Mouse (Mus musculus): Measurements from ENCODE around the gene Myb. TPM values are rescaled to one million over a fixed set of nuclear protein-coding genes. Genes with fewer than 3 reads are reported as not detected.
"Not testable (repeated sequence)": the region's sequence is repeated elsewhere in the genome, so short reads cannot be mapped to it uniquely, and the experiment has no call there.

Gene Myb
- polyA plus RNA-seq, 1 experiment from 2014 or later = 4.2 TPM

DNA sequence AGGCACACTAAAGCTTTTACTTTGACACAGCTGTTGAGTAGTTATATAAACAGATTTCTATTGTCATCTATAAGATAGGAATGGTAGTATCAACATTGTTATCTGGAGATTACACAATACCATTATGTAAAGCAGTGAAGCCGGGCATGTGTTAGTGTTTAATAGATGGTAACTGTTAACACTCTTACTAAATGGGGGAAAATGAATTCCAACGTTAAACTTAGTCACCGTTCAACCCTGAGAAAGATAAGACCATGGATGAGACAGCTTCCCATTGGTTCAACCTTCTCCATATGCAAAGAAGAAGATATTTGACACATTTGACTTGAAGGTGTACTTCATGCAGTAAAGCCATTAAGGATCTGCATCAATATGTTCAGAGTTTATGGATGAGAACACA is 5.9 kb downstream of the Myb start:
- Histone ChIP-seq H3K4me2 (replicated peaks; ENCODE audit: low read depth, low read length) (no peak overlapping the region), H3K9ac (replicated peaks; ENCODE audit: low read depth, low read length) (no peak overlapping the region), H3K9me3 (ENCODE audit: control insufficient read depth, low read depth, low read length) (no peaks in the 10 kb centered on the region), H3K27me3 (ENCODE audit: control insufficient read depth, insufficient read depth, low read length) (no peaks in the 10 kb centered on the region), H3K27ac (ENCODE audit: low read length) (no peak overlapping the region), H3K36me3 (ENCODE audit: control insufficient read depth, insufficient read depth, low read length) (no peaks in the 10 kb centered on the region; the same call in 1 of the 2 replicates), H3K4me3 (ENCODE audit: low read depth, low read length) (no peak overlapping the region), H3K4me1 (ENCODE audit: control insufficient read depth, insufficient read depth, low read length) (peaks cover 5% of the 10 kb centered on the region; the same call in 1 of the 2 replicates)
- no peak for ATAC-seq (ENCODE audit: insufficient number of reproducible peaks, insufficient read depth, low FRiP score, low read depth)
- 52% methylated on average over 3 of the region's 3 CpGs for WGBS

DNA sequence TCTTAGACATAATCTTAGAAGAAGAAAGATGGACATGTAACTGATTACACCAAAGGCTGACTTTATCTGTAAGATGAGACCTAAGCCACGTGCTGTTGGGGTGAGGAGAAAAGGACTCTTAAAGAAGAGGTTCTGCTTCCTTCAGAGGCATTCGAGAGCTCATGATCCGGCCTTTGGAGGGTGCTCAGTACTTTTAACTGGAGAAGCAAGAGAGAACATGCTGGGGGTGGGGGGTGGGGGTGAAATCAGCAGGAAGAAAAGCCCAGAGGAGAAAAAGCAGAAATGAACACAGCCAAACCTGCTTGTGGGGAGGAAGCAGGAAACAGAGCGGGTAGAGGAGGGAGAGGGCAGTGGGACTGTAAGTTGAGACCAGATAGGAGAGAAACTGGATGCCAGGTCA is 7.4 kb downstream of the Myb start:
- H3K36me3 ChIP-seq (ENCODE audit: control insufficient read depth, insufficient read depth, low read length) = no peaks in the 10 kb centered on the region; the same call in 1 of the 2 replicates
- WGBS = 76% methylated on average over 4 of the region's 4 CpGs
- H3K4me2 ChIP-seq (replicated peaks; ENCODE audit: low read depth, low read length) = no peak overlapping the region
- no peak overlapping the region for H3K27ac ChIP-seq (ENCODE audit: low read length)
- H3K27me3 ChIP-seq (ENCODE audit: control insufficient read depth, insufficient read depth, low read length) = no peaks in the 10 kb centered on the region
- ATAC-seq (ENCODE audit: insufficient number of reproducible peaks, insufficient read depth, low FRiP score, low read depth) = no peak
- no peak overlapping the region for H3K4me3 ChIP-seq (ENCODE audit: low read depth, low read length)
- H3K4me1 ChIP-seq (ENCODE audit: control insufficient read depth, insufficient read depth, low read length) = no peaks in the 10 kb centered on the region
- no peak overlapping the region for H3K9ac ChIP-seq (replicated peaks; ENCODE audit: low read depth, low read length)
- H3K9me3 ChIP-seq (ENCODE audit: control insufficient read depth, low read depth, low read length) = no peaks in the 10 kb centered on the region

DNA sequence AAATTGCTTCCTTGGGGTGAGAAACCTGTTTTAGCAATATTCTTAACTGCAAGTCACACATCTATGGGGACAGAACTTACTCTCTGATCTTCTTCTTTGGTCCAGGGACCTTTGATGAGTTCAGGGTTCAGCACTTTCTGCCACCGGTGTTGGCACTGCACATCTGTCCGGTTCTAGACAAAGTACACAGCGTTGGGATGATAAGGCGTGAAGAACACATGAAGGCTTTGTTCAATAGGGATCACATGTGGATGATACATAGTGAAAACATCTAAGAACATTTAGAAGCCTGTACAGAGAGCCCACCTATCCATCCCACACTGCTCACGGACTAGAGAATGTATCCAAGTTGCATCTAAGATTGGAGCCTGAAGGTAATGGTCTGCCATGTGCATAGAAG is 8.0 kb downstream of the Myb start:
- no peaks in the 10 kb centered on the region; the same call in 1 of the 2 replicates for H3K36me3 ChIP-seq (ENCODE audit: control insufficient read depth, insufficient read depth, low read length)
- no peaks in the 10 kb centered on the region for H3K4me1 ChIP-seq (ENCODE audit: control insufficient read depth, insufficient read depth, low read length)
- no peak overlapping the region for H3K27ac ChIP-seq (ENCODE audit: low read length)
- H3K9ac ChIP-seq (replicated peaks; ENCODE audit: low read depth, low read length) = no peak overlapping the region
- no peaks in the 10 kb centered on the region for H3K9me3 ChIP-seq (ENCODE audit: control insufficient read depth, low read depth, low read length)
- H3K4me2 ChIP-seq (replicated peaks; ENCODE audit: low read depth, low read length) = no peak overlapping the region
- H3K4me3 ChIP-seq (ENCODE audit: low read depth, low read length) = no peak overlapping the region
- ATAC-seq (ENCODE audit: insufficient number of reproducible peaks, insufficient read depth, low FRiP score, low read depth) = no peak
- WGBS = 94% methylated on average over 5 of the region's 5 CpGs
- H3K27me3 ChIP-seq (ENCODE audit: control insufficient read depth, insufficient read depth, low read length) = no peaks in the 10 kb centered on the region

DNA sequence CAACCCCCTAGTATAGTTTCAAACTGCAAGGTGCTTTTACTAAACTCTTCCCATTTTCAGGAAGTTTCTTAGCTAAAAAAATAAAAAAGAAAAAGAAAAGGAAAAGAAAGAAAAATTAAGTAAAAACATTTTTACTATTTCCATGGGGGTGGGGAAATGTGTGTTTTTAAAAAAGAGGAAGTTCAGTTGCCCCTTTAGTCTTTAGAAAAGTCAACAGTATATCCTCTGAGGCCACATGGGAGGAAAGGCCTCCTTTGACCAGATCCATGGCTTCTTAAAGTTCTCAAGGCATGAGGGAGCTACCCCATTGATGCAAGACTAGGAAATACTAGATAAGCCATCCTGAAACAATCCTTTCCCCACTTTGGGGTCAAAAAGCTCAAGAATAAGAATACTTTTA is 9.5 kb downstream of the Myb start:
- H3K36me3 ChIP-seq (ENCODE audit: control insufficient read depth, insufficient read depth, low read length) = no peaks in the 10 kb centered on the region; the same call in 1 of the 2 replicates
- H3K9me3 ChIP-seq (ENCODE audit: control insufficient read depth, low read depth, low read length) = no peaks in the 10 kb centered on the region
- H3K4me2 ChIP-seq (replicated peaks; ENCODE audit: low read depth, low read length) = no peak overlapping the region
- no peaks in the 10 kb centered on the region for H3K27me3 ChIP-seq (ENCODE audit: control insufficient read depth, insufficient read depth, low read length)
- H3K9ac ChIP-seq (replicated peaks; ENCODE audit: low read depth, low read length) = no peak overlapping the region
- H3K4me3 ChIP-seq (ENCODE audit: low read depth, low read length) = no peak overlapping the region
- no peak for ATAC-seq (ENCODE audit: insufficient number of reproducible peaks, insufficient read depth, low FRiP score, low read depth)
- H3K4me1 ChIP-seq (ENCODE audit: control insufficient read depth, insufficient read depth, low read length) = no peaks in the 10 kb centered on the region
- H3K27ac ChIP-seq (ENCODE audit: low read length) = no peak overlapping the region

DNA sequence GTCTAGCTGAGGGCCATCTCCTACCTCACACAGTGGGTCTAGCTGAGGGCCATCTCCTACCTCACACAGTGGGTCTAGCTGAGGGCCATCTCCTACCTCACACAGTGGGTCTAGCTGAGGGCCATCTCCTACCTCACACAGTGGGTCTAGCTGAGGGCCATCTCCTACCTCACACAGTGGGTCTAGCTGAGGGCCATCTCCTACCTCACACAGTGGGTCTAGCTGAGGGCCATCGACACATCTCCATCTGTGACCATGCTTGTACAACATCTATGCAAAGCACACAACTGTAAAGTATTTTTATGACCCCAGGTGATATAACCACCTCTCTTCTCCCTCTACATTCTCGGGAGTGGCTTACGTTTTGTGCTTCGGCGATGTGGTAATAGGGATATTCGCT is 10.8 kb downstream of the Myb start:
- not testable (repeated sequence) for H3K4me1 ChIP-seq (ENCODE audit: control insufficient read depth, insufficient read depth, low read length); H3K27ac ChIP-seq (ENCODE audit: low read length); H3K9me3 ChIP-seq (ENCODE audit: control insufficient read depth, low read depth, low read length); H3K4me2 ChIP-seq (replicated peaks; ENCODE audit: low read depth, low read length); H3K9ac ChIP-seq (replicated peaks; ENCODE audit: low read depth, low read length); H3K27me3 ChIP-seq (ENCODE audit: control insufficient read depth, insufficient read depth, low read length); H3K36me3 ChIP-seq (ENCODE audit: control insufficient read depth, insufficient read depth, low read length); ATAC-seq (ENCODE audit: insufficient number of reproducible peaks, insufficient read depth, low FRiP score, low read depth); H3K4me3 ChIP-seq (ENCODE audit: low read depth, low read length)
- 89% methylated on average over 6 of the region's 6 CpGs for WGBS

DNA sequence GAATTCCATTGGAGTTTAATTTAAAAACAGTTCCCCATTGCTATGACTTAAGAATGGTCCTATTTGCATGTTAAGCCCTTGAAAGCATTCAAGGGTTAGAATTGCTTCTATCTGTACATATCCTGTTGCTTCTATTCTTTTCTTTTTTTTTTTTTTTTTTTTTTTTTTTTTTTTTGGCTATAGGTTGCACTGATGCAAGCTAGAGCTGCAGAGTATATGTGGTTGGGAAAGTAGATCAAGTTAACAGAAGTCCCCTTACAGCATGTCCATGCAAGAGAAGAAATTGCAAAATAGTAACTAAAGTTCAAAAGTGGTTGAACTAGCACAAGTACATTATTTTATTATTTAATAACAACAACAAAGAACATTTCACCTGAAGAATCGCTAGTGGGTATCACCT is 14.1 kb downstream of the Myb start:
- ATAC-seq (ENCODE audit: insufficient number of reproducible peaks, insufficient read depth, low FRiP score, low read depth) = no peak
- WGBS = 95% methylated on average over 1 of the region's 1 CpGs

DNA sequence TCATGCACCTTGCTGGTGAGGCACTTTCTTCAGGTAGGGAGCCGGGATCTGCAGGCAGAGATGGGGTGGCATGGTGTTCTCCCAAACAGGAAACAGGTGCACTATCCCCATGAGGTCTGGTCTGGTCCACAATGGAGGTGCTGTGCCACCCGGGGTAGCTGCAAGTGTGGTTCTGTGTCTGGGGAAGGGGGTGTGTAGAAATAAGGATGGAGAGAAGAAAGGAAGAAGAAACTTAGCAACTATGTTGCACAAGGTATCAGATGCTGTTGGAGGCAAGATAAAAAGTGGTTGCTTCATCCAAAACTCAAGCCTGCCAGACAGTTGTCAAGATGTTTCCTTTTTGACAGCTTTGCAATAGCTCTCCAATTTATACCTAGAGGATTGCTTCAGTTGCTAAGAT is 14.5 kb downstream of the Myb start:
- ATAC-seq (ENCODE audit: insufficient number of reproducible peaks, insufficient read depth, low FRiP score, low read depth) = no peak
- Histone ChIP-seq H3K27me3 (ENCODE audit: control insufficient read depth, insufficient read depth, low read length) (no peaks in the 10 kb centered on the region), H3K9me3 (ENCODE audit: control insufficient read depth, low read depth, low read length) (no peaks in the 10 kb centered on the region), H3K4me3 (ENCODE audit: low read depth, low read length) (no peak overlapping the region), H3K36me3 (ENCODE audit: control insufficient read depth, insufficient read depth, low read length) (no peaks in the 10 kb centered on the region; the same call in 1 of the 2 replicates), H3K4me1 (ENCODE audit: control insufficient read depth, insufficient read depth, low read length) (no peaks in the 10 kb centered on the region; the same call in 1 of the 2 replicates), H3K27ac (ENCODE audit: low read length) (no peak overlapping the region), H3K4me2 (replicated peaks; ENCODE audit: low read depth, low read length) (no peak overlapping the region), H3K9ac (replicated peaks; ENCODE audit: low read depth, low read length) (no peak overlapping the region)
- 72% methylated on average over 2 of the region's 2 CpGs for WGBS

More for the DNA sequence above, 14.1 kb downstream of the Myb start:
- Histone ChIP-seq H3K27me3 (ENCODE audit: control insufficient read depth, insufficient read depth, low read length) (no peaks in the 10 kb centered on the region), H3K4me1 (ENCODE audit: control insufficient read depth, insufficient read depth, low read length) (no peaks in the 10 kb centered on the region; the same call in 1 of the 2 replicates), H3K4me3 (ENCODE audit: low read depth, low read length) (no peak overlapping the region), H3K36me3 (ENCODE audit: control insufficient read depth, insufficient read depth, low read length) (no peaks in the 10 kb centered on the region; the same call in 1 of the 2 replicates), H3K27ac (ENCODE audit: low read length) (no peak overlapping the region), H3K9me3 (ENCODE audit: control insufficient read depth, low read depth, low read length) (no peaks in the 10 kb centered on the region), H3K9ac (replicated peaks; ENCODE audit: low read depth, low read length) (no peak overlapping the region), H3K4me2 (replicated peaks; ENCODE audit: low read depth, low read length) (no peak overlapping the region)

DNA sequence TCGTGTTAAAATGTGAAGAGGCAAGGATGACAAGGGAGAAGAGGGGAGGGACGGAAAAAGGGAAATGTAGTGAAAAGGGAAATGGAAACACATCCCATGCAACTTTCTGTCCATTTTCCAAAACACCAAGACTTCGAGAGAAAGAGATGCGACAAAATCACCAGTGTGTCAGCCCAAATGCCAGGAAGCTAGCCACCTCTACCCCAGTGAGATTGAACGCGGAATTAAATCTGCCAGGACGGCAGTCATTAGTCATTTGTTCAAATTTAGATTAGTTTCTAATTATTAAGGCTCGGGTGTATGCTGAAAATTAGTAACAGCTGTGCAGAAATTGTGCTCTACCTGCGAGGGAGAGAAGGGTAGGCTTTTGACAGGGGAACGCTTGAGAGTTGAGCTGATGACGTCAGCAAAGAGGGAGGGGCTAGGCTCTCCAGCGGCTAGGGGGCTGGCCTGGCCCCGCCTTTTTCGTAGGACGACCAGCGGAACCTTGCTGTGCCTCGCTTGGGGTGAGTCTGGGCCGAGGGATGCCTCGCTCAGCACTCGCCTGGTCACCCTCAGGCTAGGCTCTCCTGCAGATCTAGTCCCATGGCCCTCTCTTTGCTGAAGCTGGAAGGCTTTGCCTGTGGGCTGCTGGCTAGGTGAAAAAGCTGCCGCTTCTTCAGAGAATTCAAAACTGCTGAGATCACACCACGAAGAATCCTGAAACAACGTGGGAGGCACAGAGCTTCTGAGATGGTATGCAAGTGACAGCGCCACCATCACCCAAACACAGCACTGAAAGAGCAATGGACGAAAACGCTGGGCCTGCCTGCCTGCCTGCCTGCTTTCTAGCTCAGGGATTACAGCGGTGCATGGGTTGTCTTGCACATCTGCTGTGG is 15.9 kb downstream of the Myb start:
- H3K4me2 ChIP-seq (replicated peaks; ENCODE audit: low read depth, low read length) = peak overlapping the region; percentile 49
- no peaks in the 10 kb centered on the region; the same call in 1 of the 2 replicates for H3K4me1 ChIP-seq (ENCODE audit: control insufficient read depth, insufficient read depth, low read length)
- peak overlapping the region; percentile 26 for H3K4me3 ChIP-seq (ENCODE audit: low read depth, low read length)
- WGBS = 28% methylated on average over 27 of the region's 27 CpGs
- H3K9me3 ChIP-seq (ENCODE audit: control insufficient read depth, low read depth, low read length) = no peaks in the 10 kb centered on the region
- no peaks in the 10 kb centered on the region for H3K27me3 ChIP-seq (ENCODE audit: control insufficient read depth, insufficient read depth, low read length)
- peak; percentile 69; the same call in 1 of the 2 replicates for ATAC-seq (ENCODE audit: insufficient number of reproducible peaks, insufficient read depth, low FRiP score, low read depth)
- no peaks in the 10 kb centered on the region; the same call in 1 of the 2 replicates for H3K36me3 ChIP-seq (ENCODE audit: control insufficient read depth, insufficient read depth, low read length)
- H3K9ac ChIP-seq (replicated peaks; ENCODE audit: low read depth, low read length) = 0 out of 2 replicates have a peak overlapping the region, but pooled peaks have one; percentile 10
- no peak overlapping the region for H3K27ac ChIP-seq (ENCODE audit: low read length)
